Mouse (Mus musculus) kidney, adult 9 months (tissue): Measurements from ENCODE around the gene Nek1.

Experiments
- DNase-seq: peaks from one replicate; pipeline ENCODE4 v3.0.0; 2022

The Nek1 gene

GRCm38 (mm10) chr8:61161461-61162185 is 168.6 kb downstream of the Nek1 start:
- DNase-seq, result no peak

- no peak for DNase-seq
These were observed 169.2 kb downstream of the Nek1 start for GRCm38 (mm10) chr8:61162186-61162566.

- no peak for DNase-seq
These were observed 178.6 kb downstream of the Nek1 start for GRCm38 (mm10) chr8:61171546-61171945.

GRCm38 (mm10) chr8:61173921-61174492 is 181.0 kb downstream of the Nek1 start:
- no peak for DNase-seq

- no peak for DNase-seq
These were observed 182.9 kb downstream of the Nek1 start for GRCm38 (mm10) chr8:61175876-61176275.

GRCm38 (mm10) chr8:61177680-61178593 is 184.9 kb downstream of the Nek1 start:
- DNase-seq, result peak; percentile 43

GRCm38 (mm10) chr8:61178594-61179140 is 185.7 kb downstream of the Nek1 start:
- no peak for DNase-seq
